Mouse (Mus musculus) neural tube, embryonic 11.5 days (tissue): ENCODE measurements around the gene Guca1b. TPM values are rescaled to one million over a fixed set of nuclear protein-coding genes. Genes with fewer than 3 reads are reported as not detected.

ENCODE experiments used
- ATAC-seq: fragments of 200-750 bp; cut with Nextera tagmentation; 2 replicates; pipeline ENCODE4 v1.8.0; 2017; ENCODE audit warnings: moderate number of reproducible peaks, mild to moderate bottlenecking, moderate TSS enrichment, moderate library complexity; ENCODE audit not compliant: insufficient read depth, low FRiP score, low TSS enrichment
- DNase-seq: peaks from one replicate; pipeline ENCODE4 v3.0.0-alpha.2; 2015; ENCODE audit warnings: low spot score
- H3K27ac ChIP-seq: fragments of 300-500 bp; sonication (generic); 2 replicates; pipeline ENCODE4 v1.5.1; 2014; ENCODE audit warnings: low read depth, mild to moderate bottlenecking, low read length
- H3K27me3 ChIP-seq: fragments of 300-500 bp; sonication (generic); 2 replicates; pipeline ENCODE4 v1.6.1; 2014; ENCODE audit warnings: mild to moderate bottlenecking, low read length, mixed read lengths; ENCODE audit not compliant: control insufficient read depth, insufficient read depth
- H3K36me3 ChIP-seq: fragments of 300-500 bp; sonication (generic); 2 replicates; pipeline ENCODE4 v1.6.1; 2014; ENCODE audit warnings: mild to moderate bottlenecking, low read length, moderate library complexity, mixed read lengths; ENCODE audit not compliant: control insufficient read depth, insufficient read depth
- H3K4me1 ChIP-seq: fragments of 300-500 bp; sonication (generic); 2 replicates; pipeline ENCODE4 v1.6.1; 2014; ENCODE audit warnings: low read length, mixed read lengths; ENCODE audit not compliant: control insufficient read depth, insufficient read depth
- H3K4me2 ChIP-seq: fragments of 300-500 bp; sonication (generic); 2 replicates; pipeline ENCODE4 v1.6.1; 2014; ENCODE audit warnings: low read depth, mild to moderate bottlenecking, moderate library complexity
- H3K4me3 ChIP-seq: fragments of 300-500 bp; sonication (generic); 2 replicates; pipeline ENCODE4 v1.5.1; 2014; ENCODE audit warnings: low read depth, low read length
- H3K9ac ChIP-seq: fragments of 300-500 bp; sonication (generic); 2 replicates; pipeline ENCODE4 v1.6.1; 2014; ENCODE audit warnings: mild to moderate bottlenecking, low read length
- H3K9me3 ChIP-seq: fragments of 300-500 bp; sonication (generic); 2 replicates; pipeline ENCODE4 v1.6.1; 2016; ENCODE audit warnings: low read length; ENCODE audit not compliant: control insufficient read depth
- WGBS: fragments of 180-500 bp; shearing (Covaris S2); extraction: QIAGEN DNeasy Blood & Tissue Kit; methylation state at CpG from one replicate; pipeline ENCODE4 v1.1.7; 2014; 5-methylcytosine and 5-hydroxymethylcytosine counted together
- polyA plus RNA-seq: library from polyadenylated mRNA; unstranded; fragments of >200 nt; fragmentation: Nextera tagmentation; extraction: Ambion mirVana; gene quantifications from 2 replicates; pipeline ENCODE4 v1.2.1, GENCODE M21; 2014

Gene Guca1b
- polyA plus RNA-seq, 1 experiment from 2014 or later, result 0.77 TPM

GRCm38 (mm10) chr17:47441296-47442051 lies 56.3 kb downstream of the Guca1b start:
- H3K27me3 ChIP-seq, result peaks cover 27% of the 10 kb centered on the region
- no peak overlapping the region for H3K27ac ChIP-seq
- no peak for DNase-seq

GRCm38 (mm10) chr17:47442271-47442670 lies 57.1 kb downstream of the Guca1b start:
- H3K4me1 ChIP-seq, result no peaks in the 10 kb centered on the region
- H3K27ac ChIP-seq, result no peak overlapping the region
- ATAC-seq (no peak), DNase-seq (no peak)
- no peaks in the 10 kb centered on the region for H3K36me3 ChIP-seq
- H3K9ac ChIP-seq, result no peak overlapping the region
- H3K27me3 ChIP-seq, result peaks cover 19% of the 10 kb centered on the region
- no peaks in the 10 kb centered on the region for H3K9me3 ChIP-seq
- H3K4me3 ChIP-seq, result no peak overlapping the region
- WGBS, result 83% methylated on average over 3 of the region's 3 CpGs
- H3K4me2 ChIP-seq, result no peak overlapping the region

More at GRCm38 (mm10) chr17:47441296-47442051, 56.3 kb downstream of the Guca1b start:
- H3K4me3 ChIP-seq, result no peak overlapping the region
- no peak overlapping the region for H3K9ac ChIP-seq
- 77% methylated on average over 19 of the region's 19 CpGs for WGBS
- no peaks in the 10 kb centered on the region for H3K9me3 ChIP-seq
- H3K4me1 ChIP-seq, result peaks cover 2% of the 10 kb centered on the region; the same call in 1 of the 2 replicates
- no peak overlapping the region for H3K4me2 ChIP-seq
- H3K36me3 ChIP-seq, result no peaks in the 10 kb centered on the region
- no peak for ATAC-seq

Other genes starting within 250 kb of the Guca1b start
- gene Mrps10, start 16.5 kb upstream of the Guca1b start, polyA plus RNA-seq, result 76.0 and 78.8 TPM in 2 replicates
- gene Guca1a, start 15.2 kb downstream of the Guca1b start, polyA plus RNA-seq, result 0.82 and 0.87 TPM in 2 replicates
- 0.05 and 0.23 TPM in 2 replicates for gene AI661453, start 51.2 kb downstream of the Guca1b start, polyA plus RNA-seq
- 0.37 and 0.43 TPM in 2 replicates for gene 1700001C19Rik, start 52.0 kb downstream of the Guca1b start, polyA plus RNA-seq
- gene Taf8, start 116.9 kb downstream of the Guca1b start, polyA plus RNA-seq, result 25.3 and 27.5 TPM in 2 replicates
- gene Ccnd3, start 119.7 kb downstream of the Guca1b start, polyA plus RNA-seq, result 260 TPM in 2 replicates
- gene Bysl, start 226.1 kb downstream of the Guca1b start, polyA plus RNA-seq, result 36.9 and 37.9 TPM in 2 replicates
- gene Med20, start 226.2 kb downstream of the Guca1b start, polyA plus RNA-seq, result 43.3 and 47.5 TPM in 2 replicates
- gene Gm20517, start 226.2 kb downstream of the Guca1b start, polyA plus RNA-seq, result 0.70 and 0.91 TPM in 2 replicates
- gene Usp49, start 245.3 kb downstream of the Guca1b start, polyA plus RNA-seq, result 7.9 and 8.9 TPM in 2 replicates